Mouse (Mus musculus) embryonic facial prominence, embryonic 14.5 days (tissue): ENCODE data around the gene Mcu. TPM values are rescaled to one million over a fixed set of nuclear protein-coding genes. Genes with fewer than 3 reads are reported as not detected.
A peak's percentile ranks its signal among the peaks of the same experiment; 100 is the strongest.

Experiments used
- ATAC-seq: fragments of 200-750 bp; cut with Nextera tagmentation; 2 replicates; pipeline ENCODE4 v1.8.0; 2017; ENCODE audit warnings: low read depth, moderate number of reproducible peaks, moderate TSS enrichment
- DNase-seq: peaks from one replicate; pipeline ENCODE4 v3.0.0-alpha.2; 2015; ENCODE audit warnings: low spot score
- H3K27ac ChIP-seq: fragments of 300-500 bp; sonication (generic); replicated peaks from 2 replicates; pipeline ENCODE4 v1.5.1; 2014; ENCODE audit warnings: low read depth, mild to moderate bottlenecking, low read length, moderate library complexity
- H3K27me3 ChIP-seq: fragments of 300-500 bp; sonication (generic); replicated peaks from 2 replicates; pipeline ENCODE4 v1.6.1; 2014; ENCODE audit warnings: low read length; ENCODE audit not compliant: control insufficient read depth, insufficient read depth
- H3K36me3 ChIP-seq: fragments of 300-500 bp; sonication (generic); 2 replicates; pipeline ENCODE4 v1.6.1; 2014; ENCODE audit warnings: low read length, mixed read lengths; ENCODE audit not compliant: control insufficient read depth, insufficient read depth
- H3K4me1 ChIP-seq: fragments of 300-500 bp; sonication (generic); 2 replicates; pipeline ENCODE4 v1.6.1; 2014; ENCODE audit warnings: antibody characterized with exemption, low read length; ENCODE audit not compliant: control insufficient read depth, insufficient read depth
- H3K4me2 ChIP-seq: fragments of 300-500 bp; sonication (generic); 2 replicates; pipeline ENCODE4 v1.6.1; 2014; ENCODE audit warnings: low read depth, mild to moderate bottlenecking, low read length, moderate library complexity, mixed read lengths
- H3K4me3 ChIP-seq: fragments of 300-500 bp; sonication (generic); 2 replicates; pipeline ENCODE4 v1.5.1; 2014; ENCODE audit warnings: low read depth, mild to moderate bottlenecking, low read length
- H3K9ac ChIP-seq: fragments of 300-500 bp; sonication (generic); 2 replicates; pipeline ENCODE4 v1.6.1; 2014; ENCODE audit warnings: low read depth, mild to moderate bottlenecking, low read length, moderate library complexity, mixed read lengths
- H3K9me3 ChIP-seq: fragments of 300-500 bp; sonication (generic); 2 replicates; pipeline ENCODE4 v1.6.1; 2016; ENCODE audit warnings: low read length; ENCODE audit not compliant: control insufficient read depth
- WGBS: fragments of 180-500 bp; shearing (Covaris S2); extraction: QIAGEN DNeasy Blood & Tissue Kit; methylation state at CpG from one replicate; pipeline ENCODE4 v1.1.7; 2014; 5-methylcytosine and 5-hydroxymethylcytosine counted together
- polyA plus RNA-seq: library from polyadenylated mRNA; unstranded; fragments of >200 nt; fragmentation: Nextera tagmentation; extraction: Ambion mirVana; gene quantifications from 2 replicates; pipeline ENCODE4 v1.2.1, GENCODE M21; 2014

Gene Mcu
- polyA plus RNA-seq, 1 experiment from 2014 or later = 48.1 TPM

- no peak for DNase-seq
- Histone ChIP-seq H3K4me3 (no peak overlapping the region), H3K27me3 (no peaks in the 10 kb centered on the region), H3K4me2 (no peak overlapping the region), H3K27ac (no peak overlapping the region), H3K9ac (no peak overlapping the region), H3K36me3 (peaks cover 13% of the 10 kb centered on the region), H3K9me3 (no peaks in the 10 kb centered on the region), H3K4me1 (peaks cover 8% of the 10 kb centered on the region)
- no peak for ATAC-seq
- 47% methylated on average over 8 of the region's 8 CpGs for WGBS
These were observed 171.9 kb downstream of the Mcu start for GRCm38 (mm10) chr10:59444635-59445034.

GRCm38 (mm10) chr10:59444106-59444505, 172.4 kb downstream of the Mcu start:
- H3K9ac ChIP-seq = no peak overlapping the region
- 87% methylated on average over 3 of the region's 3 CpGs for WGBS

GRCm38 (mm10) chr10:59443212-59443611, 173.3 kb downstream of the Mcu start:
- ATAC-seq = no peak
- Histone ChIP-seq H3K36me3 (peaks cover 4% of the 10 kb centered on the region; the same call in 1 of the 2 replicates), H3K4me2 (no peak overlapping the region), H3K27ac (no peak overlapping the region), H3K9me3 (no peaks in the 10 kb centered on the region), H3K4me1 (peaks cover 15% of the 10 kb centered on the region), H3K9ac (no peak overlapping the region), H3K4me3 (no peak overlapping the region), H3K27me3 (no peaks in the 10 kb centered on the region)
- no peak for DNase-seq
- WGBS = 43% methylated on average over 7 of the region's 7 CpGs

More at GRCm38 (mm10) chr10:59444106-59444505, 172.4 kb downstream of the Mcu start:
- no peaks in the 10 kb centered on the region for H3K9me3 ChIP-seq
- no peak overlapping the region for H3K27ac ChIP-seq
- H3K4me3 ChIP-seq = no peak overlapping the region
- no peaks in the 10 kb centered on the region for H3K27me3 ChIP-seq
- peaks cover 14% of the 10 kb centered on the region for H3K4me1 ChIP-seq
- peaks cover 9% of the 10 kb centered on the region; the same call in 1 of the 2 replicates for H3K36me3 ChIP-seq
- ATAC-seq (no peak), DNase-seq (no peak)
- H3K4me2 ChIP-seq = no peak overlapping the region

GRCm38 (mm10) chr10:59441735-59442134, 174.8 kb downstream of the Mcu start, which contains the start of gene Oit3:
Oit3 (minus strand) TSS chr10:59441778.
- H3K36me3 ChIP-seq = no peaks in the 10 kb centered on the region
- WGBS = 78% methylated on average over 11 of the region's 11 CpGs
- DNase-seq (no peak), ATAC-seq (no peak)
- peak within 1 kb of the TSS; percentile 53; the same call in 1 of the 2 replicates for H3K27ac ChIP-seq
- H3K4me2 ChIP-seq = no peak within 1 kb of the TSS
- no peaks in the 10 kb centered on the region for H3K9me3 ChIP-seq
- H3K27me3 ChIP-seq = no peaks in the 10 kb centered on the region
- no peak within 1 kb of the TSS for H3K9ac ChIP-seq
- no peak within 1 kb of the TSS for H3K4me3 ChIP-seq
- peaks cover 15% of the 10 kb centered on the region for H3K4me1 ChIP-seq

- H3K27ac ChIP-seq = peak overlapping the region; percentile 53
These were observed 176.3 kb downstream of the Mcu start for GRCm38 (mm10) chr10:59440177-59440576.

GRCm38 (mm10) chr10:59439508-59439931, 177.0 kb downstream of the Mcu start:
- Histone ChIP-seq H3K4me3 (no peak overlapping the region), H3K9me3 (no peaks in the 10 kb centered on the region), H3K9ac (no peak overlapping the region), H3K4me1 (peaks cover 15% of the 10 kb centered on the region), H3K36me3 (no peaks in the 10 kb centered on the region), H3K27ac (peak overlapping the region; percentile 53), H3K4me2 (peak overlapping the region; percentile 21; the same call in 1 of the 2 replicates), H3K27me3 (no peaks in the 10 kb centered on the region)
- ATAC-seq (no peak), DNase-seq (peak; percentile 83)
- WGBS = 21% methylated on average over 5 of the region's 5 CpGs

More at GRCm38 (mm10) chr10:59440177-59440576, 176.3 kb downstream of the Mcu start:
- no peaks in the 10 kb centered on the region for H3K27me3 ChIP-seq
- 25% methylated on average over 6 of the region's 6 CpGs for WGBS
- H3K4me1 ChIP-seq = peaks cover 15% of the 10 kb centered on the region
- ATAC-seq (0 out of 2 replicates have a peak, but pooled peaks have one; percentile 33), DNase-seq (peak; percentile 68)
- H3K4me3 ChIP-seq = no peak overlapping the region
- no peaks in the 10 kb centered on the region for H3K9me3 ChIP-seq
- H3K9ac ChIP-seq = no peak overlapping the region
- no peaks in the 10 kb centered on the region for H3K36me3 ChIP-seq
- no peak overlapping the region for H3K4me2 ChIP-seq

GRCm38 (mm10) chr10:59438651-59439050, 177.8 kb downstream of the Mcu start:
- Histone ChIP-seq H3K27me3 (no peaks in the 10 kb centered on the region), H3K4me1 (peaks cover 15% of the 10 kb centered on the region), H3K4me2 (no peak overlapping the region), H3K4me3 (no peak overlapping the region), H3K9ac (no peak overlapping the region), H3K9me3 (no peaks in the 10 kb centered on the region), H3K27ac (no peak overlapping the region), H3K36me3 (no peaks in the 10 kb centered on the region)
- WGBS = 92% methylated on average over 12 of the region's 12 CpGs
- ATAC-seq (no peak), DNase-seq (no peak)

- no peak overlapping the region for H3K9ac ChIP-seq
- no peak overlapping the region for H3K4me3 ChIP-seq
- H3K27me3 ChIP-seq = no peaks in the 10 kb centered on the region
- no peak overlapping the region for H3K4me2 ChIP-seq
- H3K27ac ChIP-seq = no peak overlapping the region
- no peaks in the 10 kb centered on the region for H3K36me3 ChIP-seq
- H3K9me3 ChIP-seq = no peaks in the 10 kb centered on the region
- ATAC-seq (no peak), DNase-seq (no peak)
- peaks cover 15% of the 10 kb centered on the region for H3K4me1 ChIP-seq
- 91% methylated on average over 18 of the region's 18 CpGs for WGBS
These were observed 180.7 kb downstream of the Mcu start for GRCm38 (mm10) chr10:59435746-59436145.

GRCm38 (mm10) chr10:59430701-59431218, 185.7 kb downstream of the Mcu start:
- no peak for DNase-seq
- no peak overlapping the region for H3K4me3 ChIP-seq
- WGBS = 51% methylated on average over 6 of the region's 6 CpGs
- no peak overlapping the region for H3K4me2 ChIP-seq
- H3K4me1 ChIP-seq = no peaks in the 10 kb centered on the region
- H3K27ac ChIP-seq = no peak overlapping the region
- no peak overlapping the region for H3K9ac ChIP-seq
- no peaks in the 10 kb centered on the region for H3K36me3 ChIP-seq
- H3K27me3 ChIP-seq = no peaks in the 10 kb centered on the region
- ATAC-seq = no peak
- H3K9me3 ChIP-seq = no peaks in the 10 kb centered on the region
